Mouse (Mus musculus) forebrain, embryonic 13.5 days (tissue): ENCODE data around the gene Stxbp1. TPM values are rescaled to one million over a fixed set of nuclear protein-coding genes. Genes with fewer than 3 reads are reported as not detected.

ENCODE experiments used
- ATAC-seq: fragments of 200-750 bp; cut with Nextera tagmentation; 2 replicates; pipeline ENCODE4 v1.8.0; 2017
- H3K27ac ChIP-seq: fragments of 300-500 bp; sonication (generic); 2 replicates; pipeline ENCODE4 v1.5.1; 2015; ENCODE audit warnings: inconsistent platforms, mild to moderate bottlenecking, moderate library complexity
- H3K27me3 ChIP-seq: fragments of 300-500 bp; sonication (generic); 2 replicates; pipeline ENCODE4 v1.6.1; 2015; ENCODE audit warnings: mild to moderate bottlenecking, inconsistent platforms
- H3K36me3 ChIP-seq: fragments of 300-500 bp; sonication (generic); 2 replicates; pipeline ENCODE4 v1.6.1; 2015; ENCODE audit warnings: mild to moderate bottlenecking, inconsistent platforms; ENCODE audit not compliant: poor library complexity, severe bottlenecking
- H3K4me1 ChIP-seq: fragments of 300-500 bp; sonication (generic); 2 replicates; pipeline ENCODE4 v1.6.1; 2015; ENCODE audit warnings: inconsistent platforms
- H3K4me2 ChIP-seq: fragments of 300-500 bp; sonication (generic); 2 replicates; pipeline ENCODE4 v1.6.1; 2015; ENCODE audit warnings: inconsistent platforms, mild to moderate bottlenecking, moderate library complexity
- H3K4me3 ChIP-seq: fragments of 300-500 bp; sonication (generic); 2 replicates; pipeline ENCODE4 v1.5.1; 2015; ENCODE audit warnings: mild to moderate bottlenecking, inconsistent platforms
- H3K9ac ChIP-seq: fragments of 300-500 bp; sonication (generic); 2 replicates; pipeline ENCODE4 v1.6.1; 2015; ENCODE audit warnings: mild to moderate bottlenecking, inconsistent platforms
- H3K9me3 ChIP-seq: fragments of 300-500 bp; sonication (generic); replicated peaks from 2 replicates; pipeline ENCODE4 v1.6.1; 2016; ENCODE audit warnings: inconsistent platforms
- WGBS: fragments of 180-500 bp; shearing (Covaris S2); methylation state at CpG from one replicate; pipeline ENCODE4 v1.1.7; 2015; 5-methylcytosine and 5-hydroxymethylcytosine counted together
- polyA plus RNA-seq: library from polyadenylated mRNA; unstranded; fragments of >200 nt; fragmentation: Nextera tagmentation; extraction: Ambion mirVana; gene quantifications from 2 replicates; pipeline ENCODE4 v1.2.1, GENCODE M21; 2015

The Stxbp1 gene
- polyA plus RNA-seq, 1 experiment from 2014 or later, result 97.5 TPM

GRCm38 (mm10) chr2:32756674-32757055, 90.4 kb downstream of the Stxbp1 start:
- Histone ChIP-seq H3K4me3 (no peak overlapping the region; the same call in 1 of the 2 replicates), H3K27ac (no peak overlapping the region), H3K36me3 (peaks cover 47% of the 10 kb centered on the region), H3K4me1 (peaks cover 25% of the 10 kb centered on the region), H3K9me3 (no peaks in the 10 kb centered on the region), H3K4me2 (peak overlapping the region; percentile 32; the same call in 1 of the 2 replicates), H3K27me3 (no peaks in the 10 kb centered on the region), H3K9ac (no peak overlapping the region)
- WGBS, result 31% methylated on average over 6 of the region's 6 CpGs
- ATAC-seq, result peak; percentile 41

- H3K9ac ChIP-seq, result no peak overlapping the region
- no peak for ATAC-seq
- 63% methylated on average over 10 of the region's 10 CpGs for WGBS
- H3K9me3 ChIP-seq, result no peaks in the 10 kb centered on the region
- peaks cover 25% of the 10 kb centered on the region for H3K4me1 ChIP-seq
- H3K27ac ChIP-seq, result no peak overlapping the region
- H3K36me3 ChIP-seq, result peaks cover 54% of the 10 kb centered on the region
- H3K27me3 ChIP-seq, result no peaks in the 10 kb centered on the region
- no peak overlapping the region for H3K4me3 ChIP-seq
- 0 out of 2 replicates have a peak overlapping the region, but pooled peaks have one; percentile 60 for H3K4me2 ChIP-seq
These were observed 94.9 kb downstream of the Stxbp1 start for GRCm38 (mm10) chr2:32752181-32752580.

GRCm38 (mm10) chr2:32751665-32752033, 95.4 kb downstream of the Stxbp1 start:
- H3K4me1 ChIP-seq, result peaks cover 23% of the 10 kb centered on the region
- no peaks in the 10 kb centered on the region for H3K9me3 ChIP-seq
- 19% methylated on average over 8 of the region's 10 CpGs for whole genome bisulfite sequencing
- H3K27ac ChIP-seq, result no peak overlapping the region
- H3K4me2 ChIP-seq, result peak overlapping the region; percentile 60
- peaks cover 59% of the 10 kb centered on the region for H3K36me3 ChIP-seq
- H3K27me3 ChIP-seq, result no peaks in the 10 kb centered on the region
- peak overlapping the region; percentile 37 for H3K9ac ChIP-seq
- peak overlapping the region; percentile 29 for H3K4me3 ChIP-seq
- ATAC-seq, result no peak

DNA sequence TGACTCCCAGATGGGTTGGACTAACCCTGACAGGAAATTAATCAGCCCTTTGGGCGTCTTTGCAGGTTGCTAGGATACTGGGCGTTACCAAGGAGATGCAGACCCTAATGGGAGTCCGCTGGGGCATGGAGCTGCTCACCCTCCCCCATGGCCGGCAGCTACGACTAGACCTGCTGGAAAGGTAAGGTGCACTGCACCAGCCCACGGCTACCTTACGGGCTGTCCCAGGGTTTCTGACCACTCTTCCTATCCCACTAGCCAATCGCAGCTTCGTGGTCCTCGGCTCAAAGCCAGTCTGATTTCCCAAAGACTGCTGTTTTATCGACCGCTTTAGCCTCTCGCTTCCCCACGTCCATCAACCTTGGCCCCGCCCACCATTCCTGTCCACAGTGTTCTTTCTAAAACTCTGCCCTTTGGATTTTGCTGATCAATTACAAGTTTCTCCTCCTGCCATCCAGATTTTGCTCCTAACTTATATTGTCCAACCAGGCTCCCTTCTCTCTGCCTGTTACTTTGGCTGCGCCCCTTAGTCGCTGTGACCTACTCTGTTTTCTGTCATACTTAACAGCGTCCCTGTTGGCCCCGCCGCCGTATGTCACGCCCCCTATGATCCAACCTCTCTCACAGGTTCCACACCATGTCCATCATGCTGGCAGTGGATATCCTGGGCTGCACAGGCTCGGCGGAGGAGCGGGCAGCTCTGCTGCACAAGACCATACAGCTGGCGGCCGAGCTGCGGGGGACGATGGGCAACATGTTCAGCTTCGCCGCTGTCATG, 96.0 kb downstream of the Stxbp1 start:
- Histone ChIP-seq H3K4me3 (peak overlapping the region; percentile 29), H3K27me3 (no peaks in the 10 kb centered on the region), H3K9me3 (no peaks in the 10 kb centered on the region), H3K4me2 (peak overlapping the region; percentile 60), H3K27ac (peak overlapping the region; percentile 38; the same call in 1 of the 2 replicates), H3K36me3 (peaks cover 65% of the 10 kb centered on the region), H3K4me1 (peaks cover 22% of the 10 kb centered on the region), H3K9ac (peak overlapping the region; percentile 37)
- ATAC-seq, result peak; percentile 74
- 3% methylated on average over 31 of the region's 31 CpGs for WGBS

GRCm38 (mm10) chr2:32750199-32750598, 96.8 kb downstream of the Stxbp1 start:
- no peak overlapping the region for H3K4me3 ChIP-seq
- ATAC-seq, result no peak
- H3K27me3 ChIP-seq, result no peaks in the 10 kb centered on the region
- no peak overlapping the region for H3K27ac ChIP-seq
- peaks cover 73% of the 10 kb centered on the region for H3K36me3 ChIP-seq
- no peak overlapping the region for H3K9ac ChIP-seq
- no peak overlapping the region for H3K4me2 ChIP-seq
- no peaks in the 10 kb centered on the region for H3K9me3 ChIP-seq
- peaks cover 22% of the 10 kb centered on the region for H3K4me1 ChIP-seq
- WGBS, result 67% methylated on average over 7 of the region's 7 CpGs

DNA sequence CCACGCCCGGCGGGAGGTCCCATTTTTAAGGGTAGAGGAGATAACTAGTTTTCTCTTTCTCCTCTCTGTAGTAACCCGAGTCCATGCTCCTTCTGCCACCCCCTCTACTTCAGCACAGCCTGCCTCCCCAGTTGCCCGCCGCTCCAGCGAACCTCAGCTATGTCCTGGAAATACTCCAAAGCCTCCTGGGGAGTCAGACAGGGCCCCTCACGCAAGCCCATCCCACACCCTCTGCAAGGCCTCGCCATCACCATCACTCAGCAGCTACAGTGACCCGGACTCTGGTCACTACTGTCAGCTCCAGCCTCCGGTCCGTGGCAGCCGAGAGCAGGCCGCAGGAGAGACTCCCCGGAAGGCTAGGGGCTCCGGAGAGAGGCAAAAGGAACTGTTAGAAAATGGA, 98.0 kb downstream of the Stxbp1 start:
- Histone ChIP-seq H3K9ac (no peak overlapping the region), H3K27me3 (no peaks in the 10 kb centered on the region), H3K27ac (no peak overlapping the region), H3K4me2 (no peak overlapping the region), H3K4me1 (peaks cover 25% of the 10 kb centered on the region), H3K9me3 (no peaks in the 10 kb centered on the region), H3K4me3 (no peak overlapping the region), H3K36me3 (peaks cover 72% of the 10 kb centered on the region)
- 94% methylated on average over 16 of the region's 16 CpGs for WGBS
- ATAC-seq, result no peak

- peaks cover 29% of the 10 kb centered on the region for H3K4me1 ChIP-seq
- no peaks in the 10 kb centered on the region for H3K9me3 ChIP-seq
- no peaks in the 10 kb centered on the region for H3K27me3 ChIP-seq
- H3K27ac ChIP-seq, result no peak overlapping the region
- 78% methylated on average over 15 of the region's 15 CpGs for WGBS
- H3K4me3 ChIP-seq, result no peak overlapping the region
- ATAC-seq, result no peak
- H3K36me3 ChIP-seq, result peaks cover 51% of the 10 kb centered on the region
- H3K4me2 ChIP-seq, result no peak overlapping the region
- H3K9ac ChIP-seq, result no peak overlapping the region; the same call in 1 of the 2 replicates
These were observed 102.6 kb downstream of the Stxbp1 start for GRCm38 (mm10) chr2:32744272-32744982.

DNA sequence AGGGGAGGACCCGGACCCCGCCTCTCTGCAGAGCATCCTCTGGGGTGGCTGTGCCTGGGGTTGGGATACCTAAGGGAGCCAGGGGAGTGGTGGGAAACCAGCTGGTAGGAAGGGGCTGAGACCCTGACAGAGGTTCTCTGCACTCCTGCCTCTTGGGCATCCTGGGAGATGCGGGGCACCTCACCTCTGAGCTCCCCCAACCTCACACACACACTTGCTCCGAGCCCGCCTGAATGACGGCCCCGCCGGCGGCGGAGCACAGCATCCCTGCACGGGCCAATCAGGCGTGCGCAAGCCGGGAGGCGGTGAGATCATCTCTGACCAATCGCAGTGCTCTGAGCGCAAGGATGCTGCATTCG, 104.9 kb downstream of the Stxbp1 start:
- Histone ChIP-seq H3K27ac (peak overlapping the region; percentile 84), H3K27me3 (no peaks in the 10 kb centered on the region), H3K4me3 (peak overlapping the region; percentile 79), H3K4me2 (peak overlapping the region; percentile 98), H3K4me1 (peaks cover 29% of the 10 kb centered on the region), H3K9me3 (no peaks in the 10 kb centered on the region), H3K9ac (peak overlapping the region; percentile 84), H3K36me3 (peaks cover 35% of the 10 kb centered on the region)
- peak; percentile 95 for ATAC-seq
- WGBS, result 3% methylated on average over 18 of the region's 18 CpGs

DNA sequence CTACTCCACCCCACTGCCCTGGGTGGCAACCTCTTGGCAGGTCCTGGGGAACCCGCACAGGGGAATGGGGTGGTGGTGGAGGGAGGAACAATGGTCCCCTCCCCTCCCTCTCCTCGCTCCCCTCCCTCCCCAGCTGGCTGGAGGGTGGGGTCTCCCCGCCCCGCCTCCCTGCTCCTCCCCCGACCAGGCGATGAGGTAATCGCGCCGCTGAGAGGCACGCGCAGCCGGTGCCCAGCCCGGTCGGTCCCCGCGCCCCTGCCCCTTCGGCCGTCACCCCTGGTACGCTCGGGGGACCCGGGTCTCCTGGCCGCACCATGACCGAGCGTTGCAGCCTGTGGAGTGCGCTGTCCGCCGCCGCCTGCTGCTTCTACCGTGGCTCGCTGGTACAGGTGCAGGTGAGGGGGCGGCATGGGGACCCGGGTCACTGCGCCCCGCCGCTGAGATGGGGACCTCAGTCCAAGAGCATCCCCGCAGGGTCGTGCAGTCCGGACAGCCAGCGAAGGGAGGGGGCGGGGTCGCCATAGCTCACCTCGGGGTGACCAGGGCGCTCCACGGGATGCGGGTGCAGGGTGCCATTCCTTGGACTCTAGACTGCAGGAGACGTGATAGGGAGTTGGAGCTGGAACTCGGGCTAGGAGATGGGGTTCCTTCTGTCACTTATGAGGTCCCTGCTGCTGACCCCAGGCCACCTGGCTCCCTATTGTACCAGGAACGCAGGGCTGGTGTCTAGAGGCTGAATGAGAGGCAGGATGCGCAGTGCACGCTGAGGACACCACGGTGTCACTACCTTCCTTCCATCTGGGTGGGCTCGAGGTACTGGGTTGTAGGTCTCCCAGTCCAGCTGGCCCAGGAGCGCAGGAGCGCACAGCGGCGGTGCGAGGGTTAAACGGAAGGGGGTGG, 105.5 kb downstream of the Stxbp1 start:
- Histone ChIP-seq H3K4me2 (peak overlapping the region; percentile 98), H3K9me3 (no peaks in the 10 kb centered on the region), H3K36me3 (peaks cover 29% of the 10 kb centered on the region), H3K27ac (peak overlapping the region; percentile 84), H3K4me1 (peaks cover 29% of the 10 kb centered on the region), H3K27me3 (no peaks in the 10 kb centered on the region), H3K4me3 (peak overlapping the region; percentile 79), H3K9ac (peak overlapping the region; percentile 84)
- ATAC-seq, result peak; percentile 61
- WGBS, result under 1% methylated on average over 32 of the region's 58 CpGs

- H3K27ac ChIP-seq, result peak within 1 kb of the TSS; percentile 84
- H3K9ac ChIP-seq, result peak within 1 kb of the TSS; percentile 84
- H3K4me1 ChIP-seq, result peaks cover 29% of the 10 kb centered on the region
- peak within 1 kb of the TSS; percentile 79 for H3K4me3 ChIP-seq
- peak within 1 kb of the TSS; percentile 98 for H3K4me2 ChIP-seq
- 6% methylated on average over 11 of the region's 11 CpGs for WGBS
- no peaks in the 10 kb centered on the region for H3K9me3 ChIP-seq
- H3K36me3 ChIP-seq, result peaks cover 23% of the 10 kb centered on the region
- H3K27me3 ChIP-seq, result no peaks in the 10 kb centered on the region
- peak; percentile 13 for ATAC-seq
These were observed 106.2 kb downstream of the Stxbp1 start, which contains the start of gene 6330409D20Rik for GRCm38 (mm10) chr2:32740916-32741272. Gene 6330409D20Rik (minus strand): TSS chr2:32741016.

GRCm38 (mm10) chr2:32739311-32739710, 107.7 kb downstream of the Stxbp1 start:
- H3K9me3 ChIP-seq, result no peaks in the 10 kb centered on the region
- H3K4me2 ChIP-seq, result no peak overlapping the region
- H3K4me1 ChIP-seq, result peaks cover 29% of the 10 kb centered on the region
- H3K27ac ChIP-seq, result no peak overlapping the region
- 69% methylated on average over 4 of the region's 4 CpGs for WGBS
- no peaks in the 10 kb centered on the region for H3K27me3 ChIP-seq
- H3K4me3 ChIP-seq, result no peak overlapping the region
- H3K9ac ChIP-seq, result 0 out of 2 replicates have a peak overlapping the region, but pooled peaks have one; percentile 31
- peaks cover 9% of the 10 kb centered on the region; the same call in 1 of the 2 replicates for H3K36me3 ChIP-seq
- no peak for ATAC-seq
